Mouse (Mus musculus) lung, embryonic 16.5 days (tissue): Measurements from ENCODE around the gene Phldb2. TPM values are rescaled to one million over a fixed set of nuclear protein-coding genes. Genes with fewer than 3 reads are reported as not detected.

Source experiments
- ATAC-seq: fragments of 200-750 bp; cut with Nextera tagmentation; 2 replicates; pipeline ENCODE4 v1.8.0; 2017; ENCODE audit warnings: low read depth, mild to moderate bottlenecking, moderate library complexity
- H3K27ac ChIP-seq: fragments of 300-500 bp; sonication (generic); 2 replicates; pipeline ENCODE4 v1.5.1; 2014; ENCODE audit warnings: mild to moderate bottlenecking, control low read depth, low read length
- H3K27me3 ChIP-seq: fragments of 300-500 bp; sonication (generic); 2 replicates; pipeline ENCODE4 v1.6.1; 2014; ENCODE audit warnings: low read depth, low read length, mixed read lengths; ENCODE audit not compliant: control insufficient read depth, insufficient read depth
- H3K36me3 ChIP-seq: fragments of 300-500 bp; sonication (generic); 2 replicates; pipeline ENCODE4 v1.6.1; 2014; ENCODE audit warnings: low read length; ENCODE audit not compliant: control insufficient read depth, insufficient read depth
- H3K4me1 ChIP-seq: fragments of 300-500 bp; sonication (generic); replicated peaks from 2 replicates; pipeline ENCODE4 v1.6.1; 2014; ENCODE audit warnings: low read length, mixed read lengths; ENCODE audit not compliant: control insufficient read depth, insufficient read depth
- H3K4me2 ChIP-seq: fragments of 300-500 bp; sonication (generic); 2 replicates; pipeline ENCODE4 v1.6.1; 2014; ENCODE audit warnings: low read depth, low read length, control low read depth
- H3K4me3 ChIP-seq: fragments of 300-500 bp; sonication (generic); 2 replicates; pipeline ENCODE4 v1.5.1; 2014; ENCODE audit warnings: mild to moderate bottlenecking, low read length, control low read depth
- H3K9ac ChIP-seq: fragments of 300-500 bp; sonication (generic); 2 replicates; pipeline ENCODE4 v1.6.1; 2014; ENCODE audit warnings: low read length, control low read depth
- H3K9me3 ChIP-seq: fragments of 300-500 bp; sonication (generic); 2 replicates; pipeline ENCODE4 v1.6.1; 2016; ENCODE audit warnings: low read length; ENCODE audit not compliant: control insufficient read depth
- WGBS: fragments of 180-500 bp; shearing (Covaris S2); extraction: QIAGEN DNeasy Blood & Tissue Kit; methylation state at CpG from one replicate; pipeline ENCODE4 v1.1.7; 2014; 5-methylcytosine and 5-hydroxymethylcytosine counted together
- polyA plus RNA-seq: library from polyadenylated mRNA; unstranded; fragments of >200 nt; fragmentation: Nextera tagmentation; extraction: Ambion mirVana; gene quantifications from 2 replicates; pipeline ENCODE4 v1.2.1, GENCODE M21; 2015

Phldb2 gene
- polyA plus RNA-seq, 1 experiment from 2014 or later = 59.4 TPM

DNA sequence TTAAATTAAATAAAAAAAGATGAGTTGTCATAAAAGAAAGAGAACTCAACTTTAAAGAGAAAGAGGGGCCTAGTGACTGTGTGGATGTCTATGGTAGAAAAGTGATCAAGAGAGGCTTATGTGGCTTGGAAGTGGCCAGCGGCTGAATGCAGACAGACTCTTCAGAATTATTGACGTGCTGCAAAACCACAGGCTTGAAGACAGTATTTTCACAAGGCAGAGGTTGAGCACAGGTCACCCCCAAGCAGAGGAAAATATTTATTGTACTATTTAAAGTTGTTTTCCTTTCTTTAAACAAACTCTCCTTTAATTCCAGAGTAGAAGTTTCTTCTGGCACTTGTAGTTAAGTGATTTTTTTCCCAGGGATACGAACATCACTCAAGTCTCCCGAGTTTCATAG, 63.8 kb downstream of the Phldb2 start:
- Histone ChIP-seq H3K27me3 (no peaks in the 10 kb centered on the region), H3K36me3 (no peaks in the 10 kb centered on the region), H3K9ac (no peak overlapping the region), H3K27ac (no peak overlapping the region), H3K4me1 (peaks cover 11% of the 10 kb centered on the region), H3K4me3 (no peak overlapping the region), H3K9me3 (no peaks in the 10 kb centered on the region), H3K4me2 (no peak overlapping the region)
- ATAC-seq = peak; percentile 57
- 21% methylated on average over 4 of the region's 4 CpGs for WGBS

DNA sequence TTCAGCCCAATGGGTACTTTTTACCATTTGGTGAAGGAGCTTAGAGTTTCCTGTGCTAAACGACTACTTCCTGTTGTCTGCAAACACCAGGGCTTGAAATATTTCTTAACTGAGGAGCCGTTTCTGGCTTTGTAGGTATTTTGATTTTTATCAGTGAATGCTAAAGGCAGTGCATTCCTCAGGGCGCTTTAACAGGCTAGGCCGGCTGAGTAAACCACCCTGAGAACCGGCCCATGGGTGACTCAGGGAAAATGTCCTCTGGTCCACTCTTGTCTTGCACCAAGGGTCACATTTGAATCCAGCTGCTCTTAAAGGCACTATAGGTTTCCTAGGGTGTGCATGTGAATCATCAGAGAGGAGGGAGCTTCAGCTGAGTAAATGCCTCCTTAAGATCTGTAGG, 66.8 kb downstream of the Phldb2 start:
- no peaks in the 10 kb centered on the region for H3K9me3 ChIP-seq
- no peak overlapping the region for H3K9ac ChIP-seq
- no peaks in the 10 kb centered on the region for H3K36me3 ChIP-seq
- H3K27me3 ChIP-seq = no peaks in the 10 kb centered on the region
- WGBS = 43% methylated on average over 5 of the region's 5 CpGs
- H3K4me2 ChIP-seq = no peak overlapping the region
- 0 out of 2 replicates have a peak, but pooled peaks have one; percentile 36 for ATAC-seq
- H3K4me1 ChIP-seq = no peaks in the 10 kb centered on the region; the same call in 1 of the 2 replicates
- peak overlapping the region; percentile 41 for H3K27ac ChIP-seq
- H3K4me3 ChIP-seq = no peak overlapping the region

- Histone ChIP-seq H3K4me2 (no peak overlapping the region), H3K27me3 (no peaks in the 10 kb centered on the region), H3K27ac (no peak overlapping the region), H3K9ac (no peak overlapping the region), H3K4me1 (no peaks in the 10 kb centered on the region; the same call in 1 of the 2 replicates), H3K9me3 (no peaks in the 10 kb centered on the region), H3K4me3 (no peak overlapping the region), H3K36me3 (no peaks in the 10 kb centered on the region)
- WGBS = 63% methylated on average over 2 of the region's 2 CpGs
- ATAC-seq = no peak
Observed at GRCm38 (mm10) chr16:45884194-45884593, 69.2 kb downstream of the Phldb2 start.

GRCm38 (mm10) chr16:45881177-45881832, 72.1 kb downstream of the Phldb2 start:
- no peak overlapping the region for H3K4me3 ChIP-seq
- ATAC-seq = no peak
- no peaks in the 10 kb centered on the region for H3K36me3 ChIP-seq
- H3K9ac ChIP-seq = no peak overlapping the region
- no peaks in the 10 kb centered on the region for H3K9me3 ChIP-seq
- no peaks in the 10 kb centered on the region for H3K27me3 ChIP-seq
- H3K27ac ChIP-seq = no peak overlapping the region
- WGBS = 56% methylated on average over 7 of the region's 7 CpGs
- peaks cover 7% of the 10 kb centered on the region; the same call in 1 of the 2 replicates for H3K4me1 ChIP-seq
- H3K4me2 ChIP-seq = no peak overlapping the region

DNA sequence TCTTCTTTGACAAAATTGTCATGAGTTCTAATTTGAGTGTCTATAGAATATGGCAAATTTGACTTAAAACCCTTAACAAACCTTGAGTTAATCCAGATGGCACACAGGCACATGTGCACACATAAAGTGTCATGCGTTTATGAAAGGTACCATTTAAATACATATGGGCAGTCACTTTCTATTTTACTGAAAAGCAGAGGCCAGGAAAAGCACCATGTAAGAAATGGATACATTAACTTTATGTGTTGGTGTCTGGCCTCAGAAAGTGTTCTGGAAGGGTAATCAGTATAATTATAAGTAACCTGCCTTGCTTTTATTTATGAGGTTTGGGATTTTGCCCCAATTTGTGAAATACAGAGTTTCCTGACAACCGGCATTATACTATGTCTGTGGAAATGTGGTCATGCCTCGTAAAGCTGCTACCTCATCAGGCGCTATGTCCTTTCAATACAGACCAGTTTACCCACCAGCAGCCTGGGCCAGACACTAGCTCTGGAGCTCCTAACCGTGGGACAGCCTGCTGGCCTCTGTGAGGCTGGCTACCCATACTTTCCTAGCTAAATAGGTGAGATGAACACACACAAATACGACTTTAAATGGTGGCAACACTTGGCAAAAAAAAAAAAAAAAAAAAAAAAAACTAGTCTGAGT, 73.2 kb downstream of the Phldb2 start:
- H3K4me3 ChIP-seq = no peak overlapping the region
- H3K27me3 ChIP-seq = no peaks in the 10 kb centered on the region
- no peaks in the 10 kb centered on the region for H3K36me3 ChIP-seq
- H3K9ac ChIP-seq = no peak overlapping the region
- H3K27ac ChIP-seq = no peak overlapping the region
- no peaks in the 10 kb centered on the region for H3K9me3 ChIP-seq
- WGBS = 80% methylated on average over 6 of the region's 6 CpGs
- H3K4me2 ChIP-seq = no peak overlapping the region
- peaks cover 7% of the 10 kb centered on the region; the same call in 1 of the 2 replicates for H3K4me1 ChIP-seq
- ATAC-seq = no peak

DNA sequence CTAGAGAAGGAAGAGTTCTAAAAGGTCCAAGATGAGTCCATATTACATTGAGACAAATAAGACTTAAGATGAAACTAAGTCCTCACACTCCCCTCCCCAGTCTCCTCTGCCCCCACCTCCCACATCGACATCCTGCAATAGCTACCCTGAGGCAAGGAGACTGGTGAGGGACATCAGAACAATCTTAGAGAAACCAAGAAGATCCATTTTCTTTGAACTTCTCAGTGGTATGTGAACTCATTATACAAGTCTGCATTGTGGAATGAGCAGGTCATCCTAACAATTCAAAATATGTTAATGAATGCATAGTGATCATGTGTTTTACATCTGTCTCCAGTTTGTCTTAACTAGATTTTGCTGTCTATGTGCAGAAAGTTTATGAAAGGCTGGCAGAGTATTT, 75.7 kb downstream of the Phldb2 start:
- Histone ChIP-seq H3K4me3 (no peak overlapping the region), H3K36me3 (no peaks in the 10 kb centered on the region), H3K4me2 (no peak overlapping the region), H3K9ac (no peak overlapping the region), H3K27ac (0 out of 2 replicates have a peak overlapping the region, but pooled peaks have one; percentile 8), H3K9me3 (no peaks in the 10 kb centered on the region), H3K4me1 (peaks cover 13% of the 10 kb centered on the region), H3K27me3 (no peaks in the 10 kb centered on the region)
- ATAC-seq = no peak
- WGBS = 81% methylated on average over 1 of the region's 1 CpGs

GRCm38 (mm10) chr16:45877171-45877570, 76.2 kb downstream of the Phldb2 start:
- Histone ChIP-seq H3K4me3 (no peak overlapping the region), H3K36me3 (no peaks in the 10 kb centered on the region), H3K9me3 (no peaks in the 10 kb centered on the region), H3K4me1 (peaks cover 13% of the 10 kb centered on the region), H3K4me2 (no peak overlapping the region), H3K9ac (no peak overlapping the region), H3K27ac (peak overlapping the region; percentile 46), H3K27me3 (no peaks in the 10 kb centered on the region)
- ATAC-seq = peak; percentile 36
- WGBS = 52% methylated on average over 5 of the region's 5 CpGs

DNA sequence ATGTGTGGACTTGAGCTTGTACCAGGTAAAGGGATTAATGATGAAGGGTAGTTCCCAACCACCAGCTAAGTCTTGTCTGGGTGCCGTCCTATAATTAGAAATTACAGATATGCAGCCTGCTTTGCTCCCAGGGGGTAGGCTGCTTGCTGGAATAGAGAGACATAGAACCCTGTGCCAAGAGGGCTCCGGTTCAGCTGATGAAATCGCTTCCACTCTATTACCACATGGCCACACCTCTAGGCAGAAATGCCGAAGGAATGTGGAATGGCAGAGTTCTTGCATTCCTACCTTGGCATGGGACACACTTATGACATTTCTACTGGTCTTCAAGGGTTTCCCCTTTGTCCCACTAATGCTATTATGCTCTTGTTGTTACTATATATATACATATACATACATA, 80.0 kb downstream of the Phldb2 start:
- 48% methylated on average over 4 of the region's 4 CpGs for WGBS
- Histone ChIP-seq H3K27me3 (no peaks in the 10 kb centered on the region), H3K4me1 (peaks cover 27% of the 10 kb centered on the region), H3K27ac (peak overlapping the region; percentile 76), H3K9me3 (no peaks in the 10 kb centered on the region), H3K9ac (no peak overlapping the region), H3K36me3 (no peaks in the 10 kb centered on the region), H3K4me2 (no peak overlapping the region), H3K4me3 (no peak overlapping the region)
- ATAC-seq = peak; percentile 86

- H3K9ac ChIP-seq = no peak overlapping the region
- no peaks in the 10 kb centered on the region for H3K36me3 ChIP-seq
- H3K4me2 ChIP-seq = no peak overlapping the region
- no peak overlapping the region for H3K4me3 ChIP-seq
- H3K27me3 ChIP-seq = no peaks in the 10 kb centered on the region
- peak; percentile 78 for ATAC-seq
- peaks cover 20% of the 10 kb centered on the region for H3K4me1 ChIP-seq
- peak overlapping the region; percentile 83 for H3K27ac ChIP-seq
- 34% methylated on average over 10 of the region's 10 CpGs for WGBS
- no peaks in the 10 kb centered on the region for H3K9me3 ChIP-seq
Observed at GRCm38 (mm10) chr16:45871286-45871976, 82.0 kb downstream of the Phldb2 start.
